Comparison of ENCODE assay signal across 17 mouse cellular contexts in the genomic region with DNA sequence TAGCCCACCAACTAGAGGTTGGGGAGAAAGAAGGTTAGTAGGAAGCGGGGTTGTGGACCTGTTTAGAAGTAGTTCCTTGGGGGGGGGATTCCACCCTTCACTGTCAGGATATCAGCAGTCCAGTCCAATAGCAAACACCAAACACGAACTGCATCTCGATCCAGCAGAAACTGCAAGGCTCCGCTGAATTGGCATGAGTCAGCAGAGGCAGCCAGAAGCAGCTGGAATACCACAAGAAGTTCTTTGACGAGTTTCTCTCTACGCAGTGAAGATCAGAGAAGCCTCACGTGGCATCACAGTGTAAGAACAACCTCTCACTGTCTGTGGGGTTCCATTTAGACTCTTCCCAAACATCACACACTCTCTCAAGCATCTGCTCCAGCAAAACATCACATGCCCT.
"Had no signal": no experiment of that assay in that cellular context is flagged by ENCODE, and none has a peak within 500 bp of the region (broad histone marks: within the 10 kb centered on the region; RNA-seq: fewer than 3 reads in every experiment).

No protein-coding gene starts in this region.

- H3K4me2 ChIP-seq: lung, embryonic 15.5 days; midbrain, embryonic 11.5 days; midbrain, embryonic 13.5 days; midbrain, embryonic 15.5 days; neural tube, embryonic 12.5 days; stomach, embryonic 15.5 days had no signal

- H3K9ac ChIP-seq: lung, embryonic 15.5 days; midbrain, embryonic 13.5 days; midbrain, embryonic 15.5 days; neural tube, embryonic 12.5 days; stomach, embryonic 15.5 days had no signal

- H3K4me1 ChIP-seq: lung, embryonic 15.5 days; megakaryocyte, embryonic 14.5 days; midbrain, embryonic 13.5 days; midbrain, embryonic 15.5 days; stomach, embryonic 15.5 days had no signal

- H3K9me3 ChIP-seq: lung, embryonic 15.5 days; midbrain, embryonic 13.5 days; midbrain, embryonic 15.5 days; neural tube, embryonic 12.5 days; stomach, embryonic 15.5 days had no signal

- DNase-seq: lung, adult 2 months; lung, postnatal 14 days; lung, postnatal 36 days; right cerebral cortex, postnatal 14 days; thymus, adult 2 months; thymus, postnatal 25 days; thymus, postnatal 4 days had no signal

- H3K36me3 ChIP-seq: lung, embryonic 15.5 days; midbrain, embryonic 13.5 days; midbrain, embryonic 15.5 days; neural tube, embryonic 12.5 days; stomach, embryonic 15.5 days had no signal

- ATAC-seq: lung, postnatal 0 days; midbrain, embryonic 13.5 days; midbrain, embryonic 15.5 days had no signal

- H3K27ac ChIP-seq: lung, embryonic 15.5 days; macrophage; midbrain, embryonic 13.5 days; midbrain, embryonic 15.5 days; neural tube, embryonic 12.5 days; stomach, embryonic 15.5 days; stomach, postnatal 0 days had no signal

- H3K4me3 ChIP-seq: lung, embryonic 15.5 days; megakaryocyte, embryonic 14.5 days; midbrain, embryonic 13.5 days; midbrain, embryonic 15.5 days; neural tube, embryonic 12.5 days; stomach, embryonic 15.5 days had no signal

- H3K27me3 ChIP-seq: lung, embryonic 15.5 days; midbrain, embryonic 13.5 days; midbrain, embryonic 15.5 days; neural tube, embryonic 12.5 days; stomach, embryonic 15.5 days had no signal
